Mouse (Mus musculus) retina, postnatal 1 day (tissue): Measurements from ENCODE around the gene Tmem102.

Experiments
- DNase-seq: peaks from one replicate; pipeline ENCODE4 v3.0.0-alpha.2; 2012

Gene Tmem102

DNA sequence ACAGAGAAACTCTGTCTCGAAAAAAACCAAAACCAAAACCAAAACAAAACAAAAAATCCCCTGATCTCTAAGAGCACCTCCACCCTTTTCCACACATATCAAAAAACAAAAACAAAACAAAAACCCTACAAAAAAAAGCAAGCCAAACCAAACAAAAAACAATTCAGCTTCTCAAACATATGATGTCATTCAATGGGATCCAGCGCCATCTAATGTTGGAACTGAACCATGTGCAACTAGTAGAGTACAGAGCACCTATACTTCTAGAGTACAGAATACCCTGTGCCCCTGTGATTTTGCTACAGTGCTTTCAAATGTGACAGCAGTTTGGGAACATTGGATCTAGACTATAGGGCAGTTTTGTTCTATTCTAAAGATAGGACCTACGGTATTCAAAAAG lies 50.7 kb downstream of the Tmem102 start:
- DNase-seq: peak; percentile 85

- DNase-seq: no peak
Observed at GRCm38 (mm10) chr11:69754233-69754632, 51.2 kb downstream of the Tmem102 start.
